Mouse (Mus musculus) right cerebral cortex, postnatal 36 days (tissue): ENCODE measurements around the gene Cdh9.

Experiments used
- DNase-seq, 2 experiments: peaks; one replicate each; pipeline ENCODE4 v3.0.0; 2022; ENCODE audit warnings: low spot score in 2 of 2, mixed read lengths in 1 of 2

The Cdh9 gene

GRCm38 (mm10) chr15:16728470-16729011 lies at the start of gene Cdh9:
Gene Cdh9 (plus strand): TSS chr15:16728756.
- DNase-seq: peak; percentile 8 to 11

- DNase-seq: no peak
These were observed 49.5 kb upstream of the Cdh9 start for GRCm38 (mm10) chr15:16679096-16679495.

- DNase-seq: no peak
These were observed 28.7 kb upstream of the Cdh9 start for GRCm38 (mm10) chr15:16699821-16700220.

- DNase-seq: no peak
These were observed 26.2 kb upstream of the Cdh9 start for GRCm38 (mm10) chr15:16702340-16702739.

GRCm38 (mm10) chr15:16739088-16739487 lies 10.5 kb downstream of the Cdh9 start:
- DNase-seq: no peak

- no peak for DNase-seq
These were observed 18.1 kb downstream of the Cdh9 start for GRCm38 (mm10) chr15:16746672-16747071.

GRCm38 (mm10) chr15:16763252-16763651 lies 34.7 kb downstream of the Cdh9 start:
- peak; percentile 7 to 38 for DNase-seq

GRCm38 (mm10) chr15:16784575-16784974 lies 56.0 kb downstream of the Cdh9 start:
- DNase-seq: no peak

- DNase-seq: no peak
These were observed 64.3 kb downstream of the Cdh9 start for GRCm38 (mm10) chr15:16792857-16793256.

GRCm38 (mm10) chr15:16801302-16801701 lies 72.7 kb downstream of the Cdh9 start:
- no peak for DNase-seq

- DNase-seq: no peak
These were observed 82.2 kb downstream of the Cdh9 start for GRCm38 (mm10) chr15:16810787-16811186.

GRCm38 (mm10) chr15:16814035-16814434 lies 85.5 kb downstream of the Cdh9 start:
- no peak for DNase-seq

GRCm38 (mm10) chr15:16834761-16835160 lies 106.2 kb downstream of the Cdh9 start:
- DNase-seq: no peak

GRCm38 (mm10) chr15:16882542-16882941 lies 154.0 kb downstream of the Cdh9 start:
- DNase-seq: no peak

- no peak for DNase-seq
These were observed 168.1 kb downstream of the Cdh9 start for GRCm38 (mm10) chr15:16896674-16897073.
